Mouse (Mus musculus) embryonic facial prominence, embryonic 14.5 days (tissue): ENCODE data around the gene Tut1. TPM values are rescaled to one million over a fixed set of nuclear protein-coding genes. Genes with fewer than 3 reads are reported as not detected.
A peak's percentile ranks its signal among the peaks of the same experiment; 100 is the strongest.

Source experiments
- ATAC-seq: fragments of 200-750 bp; cut with Nextera tagmentation; 2 replicates; pipeline ENCODE4 v1.8.0; 2017; ENCODE audit warnings: low read depth, moderate number of reproducible peaks, moderate TSS enrichment
- DNase-seq: peaks from one replicate; pipeline ENCODE4 v3.0.0-alpha.2; 2015; ENCODE audit warnings: low spot score
- H3K27ac ChIP-seq: fragments of 300-500 bp; sonication (generic); replicated peaks from 2 replicates; pipeline ENCODE4 v1.5.1; 2014; ENCODE audit warnings: low read depth, mild to moderate bottlenecking, low read length, moderate library complexity
- H3K27me3 ChIP-seq: fragments of 300-500 bp; sonication (generic); replicated peaks from 2 replicates; pipeline ENCODE4 v1.6.1; 2014; ENCODE audit warnings: low read length; ENCODE audit not compliant: control insufficient read depth, insufficient read depth
- H3K36me3 ChIP-seq: fragments of 300-500 bp; sonication (generic); 2 replicates; pipeline ENCODE4 v1.6.1; 2014; ENCODE audit warnings: low read length, mixed read lengths; ENCODE audit not compliant: control insufficient read depth, insufficient read depth
- H3K4me1 ChIP-seq: fragments of 300-500 bp; sonication (generic); 2 replicates; pipeline ENCODE4 v1.6.1; 2014; ENCODE audit warnings: antibody characterized with exemption, low read length; ENCODE audit not compliant: control insufficient read depth, insufficient read depth
- H3K4me2 ChIP-seq: fragments of 300-500 bp; sonication (generic); 2 replicates; pipeline ENCODE4 v1.6.1; 2014; ENCODE audit warnings: low read depth, mild to moderate bottlenecking, low read length, moderate library complexity, mixed read lengths
- H3K4me3 ChIP-seq: fragments of 300-500 bp; sonication (generic); 2 replicates; pipeline ENCODE4 v1.5.1; 2014; ENCODE audit warnings: low read depth, mild to moderate bottlenecking, low read length
- H3K9ac ChIP-seq: fragments of 300-500 bp; sonication (generic); 2 replicates; pipeline ENCODE4 v1.6.1; 2014; ENCODE audit warnings: low read depth, mild to moderate bottlenecking, low read length, moderate library complexity, mixed read lengths
- H3K9me3 ChIP-seq: fragments of 300-500 bp; sonication (generic); 2 replicates; pipeline ENCODE4 v1.6.1; 2016; ENCODE audit warnings: low read length; ENCODE audit not compliant: control insufficient read depth
- WGBS: fragments of 180-500 bp; shearing (Covaris S2); extraction: QIAGEN DNeasy Blood & Tissue Kit; methylation state at CpG from one replicate; pipeline ENCODE4 v1.1.7; 2014; 5-methylcytosine and 5-hydroxymethylcytosine counted together
- polyA plus RNA-seq: library from polyadenylated mRNA; unstranded; fragments of >200 nt; fragmentation: Nextera tagmentation; extraction: Ambion mirVana; gene quantifications from 2 replicates; pipeline ENCODE4 v1.2.1, GENCODE M21; 2014

Tut1 gene
- polyA plus RNA-seq, 1 experiment from 2014 or later = 24.7 TPM

GRCm38 (mm10) chr19:8981450-8982168 is 28.0 kb downstream of the Tut1 start:
- peak; percentile 53 for ATAC-seq
- no peaks in the 10 kb centered on the region for H3K9me3 ChIP-seq
- 60% methylated on average over 2 of the region's 2 CpGs for WGBS
- no peaks in the 10 kb centered on the region for H3K27me3 ChIP-seq
- H3K4me3 ChIP-seq = no peak overlapping the region
- peaks cover 20% of the 10 kb centered on the region for H3K4me1 ChIP-seq
- no peak overlapping the region for H3K9ac ChIP-seq
- H3K27ac ChIP-seq = peak overlapping the region; percentile 35; the same call in 1 of the 2 replicates
- peaks cover 45% of the 10 kb centered on the region for H3K36me3 ChIP-seq
- DNase-seq = peak; percentile 87
- no peak overlapping the region for H3K4me2 ChIP-seq

- ATAC-seq (peak; percentile 48; the same call in 1 of the 2 replicates), DNase-seq (peak; percentile 43)
- no peak overlapping the region for H3K4me2 ChIP-seq
- no peak overlapping the region for H3K4me3 ChIP-seq
- peak overlapping the region; percentile 71 for H3K27ac ChIP-seq
- H3K9me3 ChIP-seq = no peaks in the 10 kb centered on the region
- peaks cover 20% of the 10 kb centered on the region for H3K4me1 ChIP-seq
- WGBS = 50% methylated on average over 5 of the region's 5 CpGs
- no peaks in the 10 kb centered on the region for H3K27me3 ChIP-seq
- no peak overlapping the region for H3K9ac ChIP-seq
- peaks cover 37% of the 10 kb centered on the region for H3K36me3 ChIP-seq
Observed at GRCm38 (mm10) chr19:8982303-8983149, 28.9 kb downstream of the Tut1 start.

DNA sequence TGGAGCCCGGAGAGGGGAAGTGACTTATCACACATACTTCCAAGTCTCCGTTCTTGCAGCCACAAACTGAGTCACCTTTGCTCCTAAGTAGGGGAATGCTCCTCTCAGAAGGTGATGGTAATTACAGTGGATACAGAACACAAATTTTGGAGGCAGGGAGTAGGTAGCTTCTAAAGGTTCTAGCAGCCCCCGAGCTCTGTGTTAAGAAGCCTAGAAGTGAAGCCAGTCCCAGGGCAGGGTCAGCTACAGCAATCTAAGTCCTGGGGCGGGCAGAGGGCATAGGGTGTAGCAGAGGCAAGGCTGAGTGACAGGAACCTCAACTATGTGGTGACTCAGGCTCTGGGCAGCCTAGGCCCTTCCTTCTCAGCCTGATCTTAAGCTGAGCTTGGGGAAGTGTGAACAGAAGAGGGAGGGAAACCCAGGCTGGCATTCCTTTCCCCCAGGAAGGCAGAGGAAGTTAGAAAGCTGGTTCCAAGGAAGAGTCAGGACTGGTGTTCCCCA is 29.6 kb downstream of the Tut1 start:
- H3K27ac ChIP-seq = peak overlapping the region; percentile 71

DNA sequence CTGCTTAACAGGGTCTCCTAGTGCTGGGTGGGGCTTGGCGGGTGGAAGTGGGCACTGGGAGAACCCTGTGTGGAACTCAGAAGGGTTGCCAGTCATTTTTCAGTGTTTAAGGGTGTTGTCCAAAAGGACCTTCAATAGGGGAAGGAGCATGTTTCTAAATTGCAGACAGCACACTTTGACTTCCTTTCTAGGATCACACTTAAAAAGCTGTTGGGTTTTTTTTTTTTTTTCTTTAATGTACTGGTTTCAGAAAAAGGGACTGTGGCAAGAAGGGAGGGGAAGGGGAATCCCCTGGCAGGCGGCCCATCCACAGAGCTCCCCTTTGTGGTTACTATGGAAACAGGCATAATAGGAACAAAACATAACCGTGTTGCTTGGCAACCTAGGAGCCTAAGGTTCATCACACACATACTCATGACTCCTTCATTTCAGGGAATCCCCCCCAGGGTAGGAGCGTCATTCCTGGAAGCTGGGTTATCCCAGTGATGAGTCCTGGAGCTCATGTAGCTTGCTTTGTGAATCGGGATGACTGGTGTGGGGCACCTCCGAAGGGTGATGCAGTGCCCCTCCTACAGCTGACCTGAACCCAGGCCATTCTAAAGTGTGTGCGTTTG is 30.7 kb downstream of the Tut1 start:
- 8% methylated on average over 7 of the region's 7 CpGs for WGBS
- ATAC-seq (peak; percentile 17; the same call in 1 of the 2 replicates), DNase-seq (peak; percentile 93)
- no peaks in the 10 kb centered on the region for H3K9me3 ChIP-seq
- peaks cover 33% of the 10 kb centered on the region for H3K4me1 ChIP-seq
- H3K27ac ChIP-seq = peak overlapping the region; percentile 71
- peak overlapping the region; percentile 6; the same call in 1 of the 2 replicates for H3K4me2 ChIP-seq
- H3K36me3 ChIP-seq = peaks cover 18% of the 10 kb centered on the region
- H3K4me3 ChIP-seq = no peak overlapping the region
- H3K27me3 ChIP-seq = no peaks in the 10 kb centered on the region
- 0 out of 2 replicates have a peak overlapping the region, but pooled peaks have one; percentile 3 for H3K9ac ChIP-seq

More for the DNA sequence above, 29.6 kb downstream of the Tut1 start:
- Histone ChIP-seq H3K4me3 (no peak overlapping the region), H3K4me1 (peaks cover 26% of the 10 kb centered on the region), H3K36me3 (peaks cover 30% of the 10 kb centered on the region), H3K27me3 (no peaks in the 10 kb centered on the region), H3K9ac (no peak overlapping the region), H3K4me2 (no peak overlapping the region), H3K9me3 (no peaks in the 10 kb centered on the region)
- WGBS = 32% methylated on average over 4 of the region's 4 CpGs
- ATAC-seq (no peak), DNase-seq (peak; percentile 45)

DNA sequence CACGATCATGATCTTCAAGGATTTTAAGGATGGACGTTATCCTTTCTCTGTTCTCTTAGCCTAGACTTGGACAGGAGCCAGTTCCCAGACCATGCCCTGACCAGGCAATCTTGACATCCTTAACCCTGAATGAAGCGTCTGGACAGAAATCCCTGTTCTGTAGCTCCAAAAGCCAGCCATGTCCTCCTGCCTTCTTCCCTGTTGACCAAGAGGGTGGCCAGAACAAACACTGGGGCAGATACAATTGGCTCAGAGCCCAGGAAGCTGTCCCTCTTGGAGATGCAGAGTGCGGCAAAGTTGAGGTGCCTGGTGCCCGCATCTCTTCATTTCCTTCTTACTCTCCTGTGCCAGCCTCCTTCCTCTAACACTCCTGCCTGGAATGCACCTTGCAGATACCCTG is 32.2 kb downstream of the Tut1 start:
- Histone ChIP-seq H3K9me3 (no peaks in the 10 kb centered on the region), H3K9ac (no peak overlapping the region), H3K36me3 (0 out of 2 replicates have a peak, but pooled peaks cover 3% of the 10 kb centered on the region), H3K27me3 (no peaks in the 10 kb centered on the region), H3K4me3 (no peak overlapping the region), H3K4me2 (no peak overlapping the region), H3K27ac (no peak overlapping the region), H3K4me1 (peaks cover 33% of the 10 kb centered on the region)
- DNase-seq = no peak
- WGBS = 64% methylated on average over 5 of the region's 5 CpGs
- ATAC-seq = no peak

- no peaks in the 10 kb centered on the region for H3K9me3 ChIP-seq
- H3K4me2 ChIP-seq = peak overlapping the region; percentile 81
- peak overlapping the region; percentile 99; the same call in 1 of the 2 replicates for H3K27ac ChIP-seq
- ATAC-seq (no peak), DNase-seq (peak; percentile 42)
- H3K27me3 ChIP-seq = no peaks in the 10 kb centered on the region
- WGBS = 32% methylated on average over 2 of the region's 2 CpGs
- H3K4me1 ChIP-seq = peaks cover 52% of the 10 kb centered on the region
- no peak overlapping the region for H3K4me3 ChIP-seq
- no peaks in the 10 kb centered on the region for H3K36me3 ChIP-seq
- peak overlapping the region; percentile 21; the same call in 1 of the 2 replicates for H3K9ac ChIP-seq
Observed at GRCm38 (mm10) chr19:8987816-8988215, 34.2 kb downstream of the Tut1 start.

- Histone ChIP-seq H3K27me3 (no peaks in the 10 kb centered on the region), H3K9ac (peak overlapping the region; percentile 96), H3K4me2 (peak overlapping the region; percentile 81), H3K4me3 (peak overlapping the region; percentile 92), H3K4me1 (peaks cover 52% of the 10 kb centered on the region), H3K27ac (peak overlapping the region; percentile 99), H3K9me3 (no peaks in the 10 kb centered on the region), H3K36me3 (no peaks in the 10 kb centered on the region)
- 10% methylated on average over 15 of the region's 15 CpGs for WGBS
- ATAC-seq = no peak
- no peak for DNase-seq
Observed at GRCm38 (mm10) chr19:8988346-8989065, 34.9 kb downstream of the Tut1 start.
